Mouse (Mus musculus): ENCODE measurements around the gene Ss18l1.

The Ss18l1 gene

DNA sequence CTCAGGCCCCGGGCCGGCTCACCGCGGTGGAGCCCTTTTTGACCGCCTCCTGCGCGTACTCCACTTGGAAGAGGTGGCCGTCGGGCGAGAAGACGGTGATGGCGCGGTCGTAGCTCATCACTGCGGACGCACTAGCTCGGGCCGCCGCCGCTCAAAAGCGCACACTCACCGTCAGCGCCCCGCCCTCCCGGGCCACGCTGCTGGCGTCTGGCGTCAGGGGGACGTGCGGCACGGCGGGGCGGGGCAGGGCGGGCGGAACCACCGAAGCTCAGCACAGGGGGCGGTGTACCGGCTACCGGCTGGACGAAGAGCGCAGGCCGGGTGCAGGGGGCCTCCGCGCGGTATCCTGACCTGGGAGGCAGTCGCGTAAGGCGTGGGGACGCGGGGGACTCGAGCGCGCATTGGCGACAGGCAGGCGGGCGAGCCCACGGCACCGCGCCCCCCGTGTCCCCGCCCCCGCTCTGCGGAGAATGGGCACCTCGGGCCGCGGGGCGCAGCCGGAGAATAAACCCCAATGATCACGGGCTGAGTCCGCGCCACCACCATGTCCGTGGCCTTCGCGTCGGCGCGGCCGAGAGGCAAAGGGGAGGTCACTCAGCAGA lies at the start of gene Ss18l1, which contains the start of gene Psma7:
Gene Ss18l1, plus strand, starts transcription at position 254 of the 602 bp plus-strand sequence.
Gene Psma7, minus strand, starts transcription at position 178 of the 602 bp plus-strand sequence.
- in situ Hi-C loops (cut with MboI) = loop anchor here (5.0 kb wide), 1 partner anchor 120 kb away; no protein-coding TSS in a partner anchor

DNA sequence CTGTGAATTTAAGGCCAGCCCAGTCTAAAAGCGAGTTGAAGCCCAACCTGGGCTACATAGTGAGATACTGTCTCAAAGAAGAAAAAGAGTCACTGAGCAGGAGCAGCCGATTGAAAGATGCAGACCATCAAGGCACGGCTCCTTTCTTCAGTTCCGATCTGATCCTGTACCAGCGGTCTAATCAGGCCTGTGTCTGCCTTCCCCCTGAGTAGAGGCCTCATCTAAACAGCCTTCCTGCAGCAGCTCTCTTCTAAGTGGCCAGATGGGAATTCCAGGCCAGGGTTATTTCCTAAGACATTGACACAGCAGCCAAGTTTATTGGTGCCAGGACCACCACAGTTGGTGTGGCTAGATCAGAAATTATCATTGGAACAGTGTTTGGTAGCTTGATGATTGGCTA lies 49.2 kb upstream of the Ss18l1 start:
- in situ Hi-C loops (cut with MboI) = no loop called here

DNA sequence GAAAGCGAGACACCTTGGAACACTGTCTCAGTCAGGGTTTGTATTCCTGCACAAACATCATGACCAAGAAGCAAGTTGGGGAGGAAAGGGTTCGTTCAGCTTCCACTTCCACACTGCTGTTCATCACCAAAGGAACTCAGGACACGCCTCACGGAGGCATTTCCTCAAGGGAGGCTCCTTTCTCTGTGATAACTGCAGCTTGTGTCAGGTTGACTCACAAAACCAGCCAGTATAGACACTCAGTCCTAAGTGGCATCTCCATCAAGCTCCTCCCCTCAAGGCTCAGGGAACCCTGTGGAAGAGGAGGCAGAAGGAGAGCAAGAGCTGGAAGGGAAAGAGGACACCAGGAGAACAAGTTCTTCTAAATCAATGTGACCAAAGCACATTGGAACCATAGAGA lies 43.9 kb upstream of the Ss18l1 start:
- in situ Hi-C loops (cut with MboI) = no loop called here

DNA sequence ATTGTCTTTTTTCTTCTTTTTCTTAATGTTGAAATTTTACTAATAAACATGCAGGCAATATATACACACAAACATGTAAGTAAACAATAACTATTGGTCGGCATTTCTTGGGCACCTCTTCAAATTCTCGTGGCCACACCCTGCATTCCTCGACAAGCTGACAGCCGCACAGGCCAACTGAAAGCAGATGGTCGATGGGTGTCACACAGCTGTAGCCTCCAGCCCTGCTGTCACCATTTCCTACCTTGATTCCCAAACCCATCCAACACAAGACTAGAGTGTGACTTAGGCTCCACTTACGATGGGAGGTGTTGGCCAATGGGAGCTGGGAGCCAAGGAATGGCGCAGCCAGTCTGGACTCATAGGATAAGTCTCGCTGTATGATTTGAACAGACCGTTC lies 40.7 kb upstream of the Ss18l1 start:
- in situ Hi-C loops (cut with MboI) = no loop called here

DNA sequence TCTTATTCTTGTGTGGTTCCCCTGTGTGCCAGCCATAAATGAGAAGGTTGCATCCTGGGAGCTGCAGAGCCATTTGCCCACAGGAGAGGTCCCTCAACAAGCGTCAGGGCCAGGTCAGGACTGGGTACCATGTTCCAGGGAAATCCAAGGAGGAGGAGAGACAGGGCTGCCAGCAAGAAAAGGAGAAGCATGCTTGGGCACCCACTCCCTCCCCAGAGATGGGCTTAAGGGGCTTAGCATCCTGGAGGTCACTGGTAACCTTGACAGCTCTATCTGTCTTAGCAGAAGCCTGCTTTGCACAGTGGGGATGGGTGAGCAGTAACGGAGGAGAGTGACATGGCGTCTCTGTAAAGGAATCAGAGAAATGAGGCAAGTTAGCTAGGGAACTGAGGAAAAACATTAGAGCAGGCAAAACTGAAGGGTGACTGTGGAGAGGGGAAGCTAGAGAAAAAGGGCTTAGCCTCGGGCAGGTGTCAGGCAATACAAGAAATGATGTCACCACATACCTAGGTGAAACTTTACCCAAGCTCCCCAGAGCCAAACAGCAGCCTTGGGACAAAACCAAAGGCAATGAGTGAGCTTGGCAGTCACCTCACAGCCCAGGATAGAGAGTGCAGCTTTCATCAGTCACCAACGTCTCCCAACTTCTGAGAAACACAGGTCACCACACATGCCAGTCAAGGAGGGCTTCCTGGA lies 36.5 kb upstream of the Ss18l1 start:
- in situ Hi-C loops (cut with MboI) = no loop called here

DNA sequence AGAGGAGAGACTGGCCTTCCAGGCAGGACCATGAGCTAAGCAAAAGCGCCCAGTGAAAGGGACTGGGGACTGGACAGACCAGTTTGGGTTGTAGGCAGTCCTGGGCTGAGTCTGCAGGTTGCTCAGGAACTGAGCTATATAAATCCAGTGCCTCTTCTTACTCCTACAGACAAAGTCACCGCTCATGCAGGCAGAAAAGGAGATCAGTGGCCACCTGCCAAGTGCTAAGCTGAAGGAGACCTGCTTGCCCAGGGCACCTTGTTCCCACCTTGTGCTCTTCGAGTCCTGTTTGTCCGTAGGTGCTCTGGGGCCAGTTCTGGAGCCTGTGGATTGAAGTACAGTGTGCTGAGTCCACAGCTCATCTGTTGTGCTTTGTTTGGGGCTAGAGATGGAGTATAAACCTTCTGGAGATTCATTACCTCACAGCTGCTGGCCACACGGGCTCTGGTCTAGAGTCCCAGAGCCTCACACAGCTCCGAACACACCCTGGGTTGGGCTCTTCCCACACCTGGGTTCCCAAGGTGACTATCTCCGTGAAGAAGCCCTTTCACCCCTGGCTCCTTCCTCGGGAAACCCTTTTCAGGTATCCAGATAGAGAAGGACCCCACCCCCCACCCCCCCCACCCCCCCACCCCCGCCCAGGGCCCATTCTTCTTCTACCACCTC lies 35.8 kb upstream of the Ss18l1 start:
- in situ Hi-C loops (cut with MboI) = no loop called here

DNA sequence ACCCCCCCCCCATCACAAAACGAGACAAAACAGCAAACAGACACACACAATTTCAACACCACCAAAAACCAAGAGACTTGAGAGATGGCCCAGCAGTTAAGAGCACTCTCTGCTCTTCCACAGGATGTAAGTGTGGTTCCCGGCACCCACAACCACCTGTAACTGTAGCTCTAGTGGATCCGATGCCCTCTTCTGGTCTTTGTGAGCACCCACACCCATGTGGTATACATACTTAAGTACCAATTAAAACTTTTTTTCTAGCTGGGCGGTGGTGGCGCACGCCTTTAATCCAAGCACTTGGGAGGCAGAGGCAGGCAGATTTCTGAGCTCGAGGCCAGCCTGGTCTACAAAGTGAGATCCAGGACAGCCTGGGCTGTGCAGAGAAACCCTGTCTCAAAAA lies 31.6 kb upstream of the Ss18l1 start:
- in situ Hi-C loops (cut with MboI) = no loop called here

DNA sequence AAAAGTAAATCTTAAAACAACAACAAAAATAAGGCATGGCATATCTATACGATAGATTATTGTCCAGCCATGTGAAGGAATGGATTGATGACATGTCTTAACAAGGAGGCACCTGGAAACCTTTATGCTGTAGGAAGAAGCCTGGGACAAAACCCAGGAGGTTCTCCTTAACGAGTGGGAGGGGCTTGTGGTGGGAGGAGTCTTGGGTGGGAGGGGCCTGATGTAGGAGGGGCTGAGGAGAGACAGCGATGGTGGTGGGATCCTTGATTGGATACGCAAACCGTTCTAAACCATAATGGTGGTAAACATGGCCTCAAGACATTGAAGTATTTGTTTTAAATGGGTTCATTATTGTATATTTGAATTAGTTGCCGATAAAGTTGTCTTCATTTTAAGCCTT lies 30.9 kb upstream of the Ss18l1 start:
- in situ Hi-C loops (cut with MboI) = no loop called here

DNA sequence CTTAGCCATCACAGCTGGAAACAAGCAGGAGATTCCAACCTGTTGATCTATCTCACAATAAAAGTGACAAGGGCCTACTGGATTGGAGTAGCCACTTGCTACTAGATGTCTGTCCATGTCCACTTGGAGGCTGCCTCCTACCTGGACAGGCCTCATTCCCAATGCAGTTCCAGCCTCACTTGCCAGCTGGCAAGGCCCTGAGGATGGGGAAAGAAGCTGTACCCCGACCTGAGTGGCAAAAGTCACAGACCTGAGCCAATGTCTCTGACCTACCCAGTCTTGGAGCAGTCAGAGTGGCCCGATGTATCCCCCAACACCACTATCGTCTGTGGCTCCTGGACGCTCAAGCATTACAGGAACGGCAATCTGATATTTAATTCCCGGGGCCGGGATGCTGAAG lies 28.6 kb upstream of the Ss18l1 start:
- in situ Hi-C loops (cut with MboI) = no loop called here

DNA sequence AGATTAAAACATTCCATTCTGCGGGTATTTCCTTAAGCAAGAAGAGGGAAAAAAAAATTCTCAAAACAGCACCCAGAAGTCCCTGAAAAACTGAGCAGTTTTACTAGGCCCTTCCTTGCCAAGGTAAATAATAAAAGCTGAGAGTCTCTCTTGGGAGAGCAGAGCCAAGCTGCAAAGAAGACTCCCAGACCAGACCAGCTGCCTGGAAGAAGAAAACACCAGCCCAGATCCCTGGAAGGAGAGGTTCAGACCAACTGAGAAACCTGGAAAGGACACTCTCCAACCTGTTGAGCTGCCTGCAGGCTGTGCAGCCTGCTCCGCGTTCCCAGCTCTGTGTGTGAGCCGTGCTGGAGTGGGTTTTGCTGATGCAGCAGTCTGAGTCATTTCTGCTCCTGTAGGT lies 24.7 kb upstream of the Ss18l1 start:
- in situ Hi-C loops (cut with MboI) = no loop called here

DNA sequence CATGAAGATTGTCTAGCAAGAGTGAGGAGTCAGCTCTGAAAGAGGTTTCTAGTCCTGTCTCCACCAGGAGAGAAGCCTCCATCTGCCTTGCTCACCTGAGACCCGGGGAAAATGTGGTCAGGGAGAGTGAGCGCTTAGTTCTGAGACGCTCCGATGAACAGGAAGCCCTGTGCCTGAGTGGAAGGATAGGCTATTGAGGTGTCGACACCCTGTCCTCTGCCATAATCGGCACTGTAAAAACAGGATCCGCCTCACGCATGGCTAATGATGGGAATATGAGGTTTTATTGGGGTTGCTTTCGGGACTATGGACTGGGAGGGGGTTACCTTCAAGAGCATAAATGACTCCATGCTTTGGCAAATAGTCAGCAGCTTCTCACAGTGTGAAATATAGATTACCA lies 23.7 kb upstream of the Ss18l1 start:
- in situ Hi-C loops (cut with MboI) = no loop called here

DNA sequence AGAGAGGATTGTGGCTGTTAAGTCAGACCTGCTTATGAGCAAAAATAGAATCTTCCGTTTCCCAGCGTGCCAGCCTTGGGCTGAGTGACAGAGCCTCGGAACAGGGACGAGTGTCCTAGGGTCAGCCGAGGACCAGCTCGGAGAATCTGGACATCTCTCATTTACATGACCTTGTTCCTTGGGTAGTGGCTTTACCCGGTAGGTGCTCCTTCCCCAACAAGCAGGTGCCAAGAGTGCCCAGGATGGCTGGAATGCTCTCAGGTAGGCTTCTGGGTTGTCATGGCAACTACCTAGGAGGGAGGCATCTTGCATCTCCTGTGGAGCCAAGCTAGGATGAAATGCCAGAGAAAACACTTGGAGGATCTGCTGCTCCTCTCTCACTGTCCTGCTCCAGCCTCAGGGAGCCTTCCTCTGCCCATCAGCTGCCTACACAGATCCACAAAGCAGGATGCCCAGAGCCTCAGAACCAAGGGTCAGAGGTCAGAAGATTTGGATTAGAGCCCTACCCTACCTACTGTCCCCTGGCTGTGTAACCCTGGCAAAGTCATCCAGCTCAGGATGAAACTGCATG lies 22.1 kb upstream of the Ss18l1 start:
- in situ Hi-C loops (cut with MboI) = no loop called here

DNA sequence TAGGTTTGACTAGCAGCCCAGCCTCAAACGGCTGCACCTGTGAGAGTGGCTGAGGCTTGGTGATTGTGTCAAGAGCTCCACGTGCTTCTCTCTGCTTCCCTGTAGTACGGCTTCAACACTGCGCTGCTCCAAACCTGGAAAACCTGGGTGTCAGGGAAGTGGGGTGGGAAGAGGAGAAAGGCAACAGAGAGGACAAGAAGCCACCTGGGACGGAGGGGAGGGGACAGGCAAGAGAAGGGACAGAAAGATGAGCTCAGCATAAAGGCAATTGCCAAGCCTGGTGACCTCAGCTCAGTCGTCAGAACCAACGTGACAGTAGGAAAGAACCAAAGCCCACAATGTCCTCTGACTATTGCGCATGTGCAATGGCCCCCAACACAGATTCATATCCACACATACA lies 21.4 kb upstream of the Ss18l1 start:
- in situ Hi-C loops (cut with MboI) = no loop called here

DNA sequence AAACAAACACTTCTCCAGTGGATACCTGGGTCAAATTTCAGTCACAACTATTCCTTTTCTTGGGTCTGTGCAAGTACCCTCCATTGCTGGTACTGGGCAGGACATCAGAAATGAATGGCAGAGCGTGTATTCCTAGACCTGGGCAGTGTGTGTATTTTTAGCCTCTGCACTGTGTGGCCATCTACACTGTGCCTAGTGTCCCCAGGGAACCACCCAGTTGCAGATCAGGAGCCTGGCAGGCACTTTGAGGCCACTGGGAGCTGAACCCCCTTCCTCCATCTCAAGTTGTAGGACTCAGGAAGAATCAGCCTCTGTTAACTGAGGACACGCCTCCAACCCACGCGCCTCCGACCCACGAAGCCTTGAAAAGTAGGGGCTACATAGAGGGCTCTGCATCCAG lies 19.6 kb upstream of the Ss18l1 start:
- in situ Hi-C loops (cut with MboI) = no loop called here

DNA sequence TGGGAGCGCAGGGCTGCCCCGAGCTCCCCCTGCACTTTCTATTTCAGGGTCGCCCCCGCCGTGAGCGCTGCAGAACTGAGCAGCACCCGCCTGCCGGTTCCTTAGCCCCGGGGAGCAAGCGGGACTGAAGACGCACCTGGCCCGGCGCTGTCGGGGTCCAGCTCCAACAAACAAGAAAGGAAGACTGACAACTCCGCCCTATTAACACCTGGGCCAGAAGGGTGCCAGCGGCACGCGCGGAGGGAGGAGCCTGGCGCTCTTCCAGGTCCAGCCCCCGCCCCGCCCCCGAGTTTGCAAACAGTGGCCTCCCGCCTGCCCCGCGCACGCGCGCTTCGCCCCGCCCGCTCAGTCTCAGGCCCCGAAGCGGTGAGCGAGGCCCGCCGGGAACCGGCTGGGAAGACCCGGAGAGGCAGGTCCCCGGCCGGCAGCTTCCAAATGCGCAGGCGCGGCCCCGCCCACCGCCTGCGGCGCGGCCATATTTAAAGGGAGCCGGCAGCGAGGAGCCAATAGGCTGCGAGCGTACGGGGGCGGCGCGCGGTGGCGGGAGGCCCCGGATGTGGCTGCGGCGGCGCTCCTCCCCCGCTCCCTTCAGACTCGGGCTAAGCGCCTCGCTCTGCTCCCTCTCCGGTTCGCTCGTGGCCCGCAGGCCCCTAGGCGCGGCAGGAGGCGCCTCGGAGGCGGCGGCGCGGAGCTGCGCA lies 17.8 kb upstream of the Ss18l1 start, which contains the start of gene Lsm14b:
Gene Lsm14b, plus strand, starts transcription at position 587 of the 698 bp plus-strand sequence.
- in situ Hi-C loops (cut with MboI) = no loop called here

DNA sequence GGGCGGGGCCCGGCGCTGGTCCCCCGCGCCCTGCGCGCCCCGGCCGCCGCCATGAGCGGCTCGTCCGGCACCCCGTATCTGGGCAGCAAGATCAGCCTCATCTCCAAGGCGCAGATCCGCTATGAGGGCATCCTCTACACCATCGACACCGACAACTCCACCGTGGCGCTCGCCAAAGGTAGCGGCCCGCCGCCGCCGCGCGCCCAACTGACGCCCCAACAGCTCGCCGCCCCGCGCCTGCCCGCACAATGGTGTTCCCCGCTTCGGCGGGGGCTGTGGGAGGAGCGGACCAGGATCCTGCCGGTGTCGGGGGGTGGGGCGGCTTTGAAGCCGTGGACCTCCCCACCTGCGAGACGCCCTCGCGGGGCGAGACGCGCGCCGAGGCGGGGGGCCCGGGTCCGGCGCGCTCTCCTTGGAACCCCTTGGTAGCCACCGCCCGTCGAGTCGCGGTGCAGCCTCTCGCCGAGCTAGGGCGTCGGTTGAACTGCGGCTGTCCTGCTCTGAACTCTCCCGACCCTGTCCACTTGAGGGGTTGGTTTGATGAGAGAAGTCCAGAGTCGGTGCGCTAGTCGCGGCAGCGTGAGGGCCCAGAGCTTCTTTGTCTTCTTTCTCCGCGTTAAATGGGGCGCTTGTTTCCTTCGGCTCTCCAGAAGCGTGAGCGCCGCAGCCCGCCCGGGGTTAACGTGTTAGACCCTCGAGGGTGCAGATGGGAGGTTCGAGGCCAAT lies 17.0 kb upstream of the Ss18l1 start:
- in situ Hi-C loops (cut with MboI) = no loop called here

DNA sequence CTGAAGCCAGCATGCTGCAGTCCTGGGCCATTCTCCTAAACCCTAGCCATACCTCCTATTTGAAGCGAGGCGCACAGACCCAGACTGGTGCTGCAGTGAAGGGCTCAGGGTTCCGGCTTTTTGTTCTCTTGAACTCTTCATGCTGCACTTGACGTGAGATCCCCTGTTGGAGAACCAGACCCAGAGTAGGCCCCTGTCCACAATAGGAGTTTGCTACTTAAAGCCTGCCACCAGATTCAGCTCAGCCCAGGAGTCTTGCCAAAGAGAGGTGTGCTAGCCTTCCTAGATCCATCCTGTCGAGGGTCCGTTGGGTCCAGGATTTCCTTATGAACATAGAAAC lies 16.5 kb upstream of the Ss18l1 start:
- in situ Hi-C loops (cut with MboI) = no loop called here

DNA sequence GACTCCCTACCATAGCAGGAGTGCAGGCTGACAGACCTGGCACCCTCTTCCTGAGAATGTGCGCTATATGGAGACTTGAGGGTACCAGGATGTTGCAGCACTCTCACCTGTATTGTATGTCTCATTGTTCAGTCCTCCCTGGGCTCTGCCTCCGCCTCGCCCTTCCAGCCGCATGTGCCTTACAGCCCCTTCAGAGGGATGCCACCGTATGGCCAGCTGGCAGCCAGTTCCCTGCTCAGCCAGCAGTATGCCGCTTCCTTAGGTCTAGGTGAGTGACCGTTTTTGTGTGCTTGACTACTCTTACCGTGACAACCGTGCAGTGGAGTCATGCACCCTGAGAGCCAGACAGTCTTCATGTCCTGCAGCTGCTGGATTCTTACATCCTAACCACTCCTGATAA lies 14.5 kb upstream of the Ss18l1 start:
- in situ Hi-C loops (cut with MboI) = no loop called here

DNA sequence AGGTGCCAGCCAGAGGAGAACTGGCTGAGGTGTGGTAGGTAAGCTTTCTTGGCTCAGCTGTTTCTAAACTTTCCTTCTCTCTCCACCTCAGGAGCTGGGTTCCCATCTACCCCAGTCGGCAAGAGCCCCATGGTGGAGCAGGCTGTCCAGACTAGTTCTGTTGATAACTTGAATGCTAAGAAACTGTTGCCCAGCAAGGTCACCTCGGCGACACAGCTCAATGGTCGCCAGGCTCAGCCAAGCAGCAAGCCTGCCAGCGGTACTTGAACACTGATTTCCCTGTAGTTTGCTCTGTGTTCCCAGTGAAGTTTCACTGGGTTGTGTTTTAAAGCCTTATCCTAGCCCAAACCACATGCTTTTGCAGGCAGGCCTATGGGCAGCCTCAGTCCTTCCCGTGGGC lies 11.0 kb upstream of the Ss18l1 start:
- in situ Hi-C loops (cut with MboI) = no loop called here

DNA sequence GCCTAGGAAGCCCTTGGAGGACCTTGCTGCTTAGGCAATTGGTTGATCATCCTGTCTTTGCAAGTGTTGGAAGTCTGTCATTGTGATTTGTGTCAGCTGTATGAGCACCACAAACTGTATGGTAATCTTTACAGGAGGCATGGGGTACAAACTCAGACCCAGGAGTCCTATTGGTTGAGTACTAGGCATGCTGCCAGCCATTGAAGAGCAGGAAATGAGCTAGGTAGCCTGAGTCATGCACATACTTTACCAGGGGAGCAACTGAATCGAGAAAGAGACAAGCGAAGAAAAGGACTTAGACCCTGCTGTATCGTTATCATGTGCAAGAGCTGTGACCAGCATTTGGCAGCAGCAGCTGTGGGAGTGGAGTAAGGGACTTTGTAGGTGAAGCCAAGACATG lies 9.4 kb upstream of the Ss18l1 start:
- in situ Hi-C loops (cut with MboI) = no loop called here

DNA sequence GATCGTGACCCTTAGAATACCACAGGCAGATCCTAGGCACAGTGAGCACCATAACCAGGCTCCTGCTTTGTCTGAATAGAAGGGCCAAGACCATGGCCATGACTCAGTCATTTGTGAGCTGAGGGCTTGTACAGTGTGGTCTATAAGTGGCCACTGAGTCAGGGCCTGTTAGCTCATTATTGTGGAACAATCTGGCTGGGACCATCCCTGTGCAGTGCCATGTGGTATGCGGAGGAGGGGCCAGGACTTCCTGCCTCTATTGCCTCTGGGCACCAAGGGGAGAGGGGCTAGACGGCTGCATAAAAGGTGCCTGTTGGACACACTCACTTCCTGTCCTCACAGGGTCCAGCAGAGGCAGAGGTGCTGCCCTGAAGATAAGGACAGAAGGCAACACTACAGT lies 8.4 kb upstream of the Ss18l1 start:
- in situ Hi-C loops (cut with MboI) = no loop called here

DNA sequence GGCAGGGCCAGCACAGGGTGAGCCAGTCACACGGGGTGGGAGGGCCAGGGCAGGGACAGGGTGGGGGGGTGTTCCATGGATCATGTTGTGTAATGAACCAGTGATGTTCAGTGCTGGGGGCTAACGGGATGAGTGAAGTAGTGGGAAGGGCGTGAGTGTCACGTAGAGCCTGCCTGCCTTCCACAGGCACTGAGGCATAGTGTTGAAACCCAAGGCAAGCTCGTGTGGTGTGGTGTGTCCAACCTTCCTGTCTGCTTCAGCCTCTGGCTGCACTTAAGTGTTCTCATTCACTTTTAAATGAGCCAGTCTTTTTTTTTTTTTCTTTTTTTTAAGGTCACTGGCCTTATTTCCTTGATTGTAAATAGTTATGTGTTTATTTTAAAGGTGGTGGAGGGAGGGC lies 7.6 kb upstream of the Ss18l1 start:
- in situ Hi-C loops (cut with MboI) = no loop called here

All from mature B cell (primary cell).